Mouse (Mus musculus): Measurements from ENCODE around the gene Prkn. TPM values are rescaled to one million over a fixed set of nuclear protein-coding genes. Genes with fewer than 3 reads are reported as not detected.

The Prkn gene
- total and polyA plus RNA-seq, 3 experiments: 0.86 to 5.7 (median 2.3) TPM

- ATAC-seq (ENCODE audit: extremely low read depth, insufficient number of reproducible peaks, low FRiP score, poor library complexity, severe bottlenecking): no peak
Measured at GRCm38 (mm10) chr17:11029348-11029747, 189.2 kb downstream of the Prkn start.

GRCm38 (mm10) chr17:11030936-11031335 lies 190.8 kb downstream of the Prkn start:
- Histone ChIP-seq H3K9me3 (replicated peaks) (no peaks in the 10 kb centered on the region), H3K4me1 (ENCODE audit: insufficient read depth, low read depth, low read length) (no peaks in the 10 kb centered on the region), H3K27me3 (ENCODE audit: insufficient read depth, low read length) (0 out of 2 replicates have a peak, but pooled peaks cover 5% of the 10 kb centered on the region), H3K4me3 (ENCODE audit: low read depth, low read length) (no peak overlapping the region), H3K36me3 (replicated peaks) (no peaks in the 10 kb centered on the region)
- DNase-seq (ENCODE audit: low spot score) (no peak), ATAC-seq (ENCODE audit: extremely low read depth, insufficient number of reproducible peaks, low FRiP score, poor library complexity, severe bottlenecking) (no peak)
- no peak for TF ChIP-seq GATA2 (IDR thresholded peaks at IDR 0.05; ENCODE audit: borderline replicate concordance, low read depth, low read length)
- TF ChIP-seq POLR2AphosphoS5 (IDR thresholded peaks at IDR 0.05; ENCODE audit: insufficient replicate concordance, low read depth, low read length): no peak

More at GRCm38 (mm10) chr17:11029348-11029747, 189.2 kb downstream of the Prkn start:
- no peaks in the 10 kb centered on the region for H3K9me3 ChIP-seq (replicated peaks)
- no peaks in the 10 kb centered on the region for H3K4me1 ChIP-seq (ENCODE audit: insufficient read depth, low read depth, low read length)
- no peaks in the 10 kb centered on the region for H3K36me3 ChIP-seq (replicated peaks)
- 0 out of 2 replicates have a peak, but pooled peaks cover 5% of the 10 kb centered on the region for H3K27me3 ChIP-seq (ENCODE audit: insufficient read depth, low read length)
- TF ChIP-seq POLR2AphosphoS5 (IDR thresholded peaks at IDR 0.05; ENCODE audit: insufficient replicate concordance, low read depth, low read length): no peak
- TF ChIP-seq TAL1 (conservative IDR thresholded peaks at IDR 0.05; ENCODE audit: low read depth, low read length): no peak
- no peak for TF ChIP-seq GATA2 (IDR thresholded peaks at IDR 0.05; ENCODE audit: borderline replicate concordance, low read depth, low read length)
- TF ChIP-seq GATA1 (IDR thresholded peaks at IDR 0.05; ENCODE audit: borderline replicate concordance, low read length): no peak
- TF ChIP-seq CTCF (IDR thresholded peaks at IDR 0.05; ENCODE audit: low read depth, low read length): no peak
- H3K4me3 ChIP-seq (ENCODE audit: low read depth, low read length): no peak overlapping the region
- DNase-seq (ENCODE audit: low spot score): no peak

DNA sequence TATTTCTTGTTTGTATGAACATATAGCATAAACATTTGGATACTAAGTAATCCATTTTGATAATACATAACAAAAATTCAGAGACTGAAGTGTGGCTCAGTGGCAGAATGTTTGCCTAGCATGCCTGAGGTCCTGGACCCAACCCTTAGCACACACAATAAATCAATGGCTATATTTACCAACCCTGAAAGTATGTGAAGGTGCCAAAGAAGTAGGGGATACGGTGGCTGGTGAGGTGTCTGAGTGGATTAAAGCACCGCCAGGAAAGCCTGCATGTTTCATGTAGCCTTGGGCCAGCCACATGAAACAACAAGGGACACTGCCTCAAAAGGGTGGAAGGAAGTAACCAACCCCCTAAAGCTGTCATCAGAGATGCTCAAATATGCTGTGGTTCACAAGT lies 192.2 kb downstream of the Prkn start:
- H3K36me3 ChIP-seq (replicated peaks): no peaks in the 10 kb centered on the region
- no peak for ATAC-seq (ENCODE audit: extremely low read depth, insufficient number of reproducible peaks, low FRiP score, poor library complexity, severe bottlenecking)
- DNase-seq (ENCODE audit: low spot score): no peak
- H3K27me3 ChIP-seq (ENCODE audit: insufficient read depth, low read length): 0 out of 2 replicates have a peak, but pooled peaks cover 5% of the 10 kb centered on the region
- H3K4me1 ChIP-seq (ENCODE audit: insufficient read depth, low read depth, low read length): no peaks in the 10 kb centered on the region
- no peaks in the 10 kb centered on the region for H3K9me3 ChIP-seq (replicated peaks)
- H3K4me3 ChIP-seq (ENCODE audit: low read depth, low read length): no peak overlapping the region
- TF ChIP-seq CTCF (IDR thresholded peaks at IDR 0.05; ENCODE audit: low read depth, low read length): no peak
- TF ChIP-seq TAL1 (conservative IDR thresholded peaks at IDR 0.05; ENCODE audit: low read depth, low read length): no peak
- no peak for TF ChIP-seq GATA1 (IDR thresholded peaks at IDR 0.05; ENCODE audit: borderline replicate concordance, low read length)
- no peak for TF ChIP-seq GATA2 (IDR thresholded peaks at IDR 0.05; ENCODE audit: borderline replicate concordance, low read depth, low read length)
- TF ChIP-seq POLR2AphosphoS5 (IDR thresholded peaks at IDR 0.05; ENCODE audit: insufficient replicate concordance, low read depth, low read length): no peak

DNA sequence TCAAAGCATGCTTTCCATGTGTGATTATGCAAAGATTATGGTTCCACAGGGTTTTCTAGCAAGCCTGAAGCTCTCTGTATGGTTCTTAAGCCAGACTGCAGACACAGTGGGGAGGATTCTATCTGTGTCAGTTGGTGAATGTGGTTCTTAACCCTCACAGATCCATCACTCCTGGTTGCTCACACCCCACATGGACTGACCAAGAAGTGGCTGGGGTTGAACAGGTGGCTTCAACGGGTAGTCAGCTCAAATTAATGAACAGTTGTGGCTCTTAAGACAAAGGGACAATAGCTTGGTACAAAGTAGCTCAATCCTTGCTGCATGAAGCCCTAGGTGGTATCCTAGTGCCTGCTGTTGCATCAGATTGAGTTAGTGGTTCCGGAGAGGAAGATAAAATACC lies 193.4 kb downstream of the Prkn start:
- ATAC-seq (ENCODE audit: extremely low read depth, insufficient number of reproducible peaks, low FRiP score, poor library complexity, severe bottlenecking) (no peak), DNase-seq (ENCODE audit: low spot score) (no peak)
- H3K4me3 ChIP-seq (ENCODE audit: low read depth, low read length): no peak overlapping the region
- TF ChIP-seq TAL1 (conservative IDR thresholded peaks at IDR 0.05; ENCODE audit: low read depth, low read length) (no peak), CTCF (IDR thresholded peaks at IDR 0.05; ENCODE audit: low read depth, low read length) (no peak), GATA1 (IDR thresholded peaks at IDR 0.05; ENCODE audit: borderline replicate concordance, low read length) (no peak), GATA2 (IDR thresholded peaks at IDR 0.05; ENCODE audit: borderline replicate concordance, low read depth, low read length) (no peak), POLR2AphosphoS5 (IDR thresholded peaks at IDR 0.05; ENCODE audit: insufficient replicate concordance, low read depth, low read length) (no peak)
- no peaks in the 10 kb centered on the region for H3K9me3 ChIP-seq (replicated peaks)
- H3K27me3 ChIP-seq (ENCODE audit: insufficient read depth, low read length): peaks cover 7% of the 10 kb centered on the region; the same call in 1 of the 2 replicates
- no peaks in the 10 kb centered on the region for H3K36me3 ChIP-seq (replicated peaks)
- H3K4me1 ChIP-seq (ENCODE audit: insufficient read depth, low read depth, low read length): no peaks in the 10 kb centered on the region

- Histone ChIP-seq H3K9me3 (replicated peaks) (no peaks in the 10 kb centered on the region), H3K27me3 (ENCODE audit: insufficient read depth, low read length) (peaks cover 3% of the 10 kb centered on the region; the same call in 1 of the 2 replicates), H3K36me3 (replicated peaks) (no peaks in the 10 kb centered on the region), H3K4me3 (ENCODE audit: low read depth, low read length) (no peak overlapping the region), H3K4me1 (ENCODE audit: insufficient read depth, low read depth, low read length) (no peaks in the 10 kb centered on the region)
- no peak for ATAC-seq (ENCODE audit: extremely low read depth, insufficient number of reproducible peaks, low FRiP score, poor library complexity, severe bottlenecking)
- TF ChIP-seq CTCF (IDR thresholded peaks at IDR 0.05; ENCODE audit: low read depth, low read length) (no peak), GATA1 (IDR thresholded peaks at IDR 0.05; ENCODE audit: borderline replicate concordance, low read length) (no peak), TAL1 (conservative IDR thresholded peaks at IDR 0.05; ENCODE audit: low read depth, low read length) (no peak), POLR2AphosphoS5 (IDR thresholded peaks at IDR 0.05; ENCODE audit: insufficient replicate concordance, low read depth, low read length) (no peak), GATA2 (IDR thresholded peaks at IDR 0.05; ENCODE audit: borderline replicate concordance, low read depth, low read length) (no peak)
- DNase-seq (ENCODE audit: low spot score): no peak
Measured at GRCm38 (mm10) chr17:11038272-11038671, 198.1 kb downstream of the Prkn start.

DNA sequence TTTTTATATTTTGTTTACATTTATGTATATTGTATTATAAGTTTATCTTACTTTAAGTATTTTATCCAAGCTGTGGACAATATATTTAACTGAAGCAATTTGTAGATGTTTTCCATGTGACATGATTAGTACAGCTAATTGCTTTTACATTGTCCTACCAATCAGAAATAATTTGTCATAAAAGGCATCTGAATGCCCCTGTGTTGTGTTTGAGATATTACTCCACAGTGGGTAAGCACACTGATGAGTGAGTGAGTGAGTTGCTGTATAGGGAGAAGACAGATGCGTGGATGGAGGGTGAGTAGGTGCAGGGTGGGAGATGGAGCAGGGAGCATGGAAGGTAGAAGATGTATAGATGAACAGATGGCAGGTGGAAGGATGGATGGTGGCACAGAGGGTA lies 218.8 kb downstream of the Prkn start:
- H3K27me3 ChIP-seq (ENCODE audit: insufficient read depth, low read length): peaks cover 4% of the 10 kb centered on the region; the same call in 1 of the 2 replicates
- no peak overlapping the region for H3K4me3 ChIP-seq (ENCODE audit: low read depth, low read length)
- no peak for DNase-seq (ENCODE audit: low spot score)
- no peaks in the 10 kb centered on the region for H3K9me3 ChIP-seq (replicated peaks)
- no peaks in the 10 kb centered on the region for H3K4me1 ChIP-seq (ENCODE audit: insufficient read depth, low read depth, low read length)
- no peak for TF ChIP-seq CTCF (IDR thresholded peaks at IDR 0.05; ENCODE audit: low read depth, low read length)
- no peak for TF ChIP-seq TAL1 (conservative IDR thresholded peaks at IDR 0.05; ENCODE audit: low read depth, low read length)
- TF ChIP-seq POLR2AphosphoS5 (IDR thresholded peaks at IDR 0.05; ENCODE audit: insufficient replicate concordance, low read depth, low read length): no peak
- no peak for TF ChIP-seq GATA2 (IDR thresholded peaks at IDR 0.05; ENCODE audit: borderline replicate concordance, low read depth, low read length)
- no peak for TF ChIP-seq GATA1 (IDR thresholded peaks at IDR 0.05; ENCODE audit: borderline replicate concordance, low read length)
- no peak for ATAC-seq (ENCODE audit: extremely low read depth, insufficient number of reproducible peaks, low FRiP score, poor library complexity, severe bottlenecking)
- no peaks in the 10 kb centered on the region for H3K36me3 ChIP-seq (replicated peaks)

Data from G1E (cell line).